Mouse (Mus musculus) T-helper 1 cell (primary cell): Measurements from ENCODE around the gene Gadd45gip1.

ENCODE experiments used
- in situ Hi-C: fragments of 300-600 bp; cut with MboI, MseI; formaldehyde crosslinking; loops from one replicate; pipeline ENCODE4 v1.15.1; 2025; ENCODE audit warnings: high pct_unique_total_duplicates

Gene Gadd45gip1

GRCm38 (mm10) chr8:84831490-84831889, at the start of gene Gadd45gip1:
Gadd45gip1 (plus strand) TSS chr8:84831522.
- in situ Hi-C loops, result no loop called here

- in situ Hi-C loops, result no loop called here
These were observed 49.4 kb upstream of the Gadd45gip1 start for GRCm38 (mm10) chr8:84781686-84782505.

- in situ Hi-C loops, result no loop called here
These were observed 48.6 kb upstream of the Gadd45gip1 start for GRCm38 (mm10) chr8:84782680-84783079.

- in situ Hi-C loops, result no loop called here
These were observed 48.0 kb upstream of the Gadd45gip1 start for GRCm38 (mm10) chr8:84783198-84783918.

GRCm38 (mm10) chr8:84783919-84784581, 47.3 kb upstream of the Gadd45gip1 start:
- in situ Hi-C loops, result no loop called here

GRCm38 (mm10) chr8:84784681-84785505, 46.4 kb upstream of the Gadd45gip1 start:
- in situ Hi-C loops, result no loop called here

GRCm38 (mm10) chr8:84785506-84785755, 45.9 kb upstream of the Gadd45gip1 start:
- in situ Hi-C loops, result no loop called here

GRCm38 (mm10) chr8:84785756-84786677, 45.3 kb upstream of the Gadd45gip1 start:
- in situ Hi-C loops, result no loop called here

GRCm38 (mm10) chr8:84786801-84787467, 44.4 kb upstream of the Gadd45gip1 start:
- in situ Hi-C loops, result no loop called here

- in situ Hi-C loops, result no loop called here
These were observed 43.6 kb upstream of the Gadd45gip1 start for GRCm38 (mm10) chr8:84787523-84788302.

- in situ Hi-C loops, result no loop called here
These were observed 42.4 kb upstream of the Gadd45gip1 start for GRCm38 (mm10) chr8:84788896-84789295.

- in situ Hi-C loops, result no loop called here
These were observed 42.0 kb upstream of the Gadd45gip1 start for GRCm38 (mm10) chr8:84789345-84789744.

- in situ Hi-C loops, result no loop called here
These were observed 41.4 kb upstream of the Gadd45gip1 start for GRCm38 (mm10) chr8:84789855-84790486.

GRCm38 (mm10) chr8:84790537-84790936, 40.8 kb upstream of the Gadd45gip1 start:
- in situ Hi-C loops, result no loop called here

GRCm38 (mm10) chr8:84792429-84792947, 38.8 kb upstream of the Gadd45gip1 start:
- in situ Hi-C loops, result no loop called here

GRCm38 (mm10) chr8:84793134-84793533, 38.2 kb upstream of the Gadd45gip1 start:
- in situ Hi-C loops, result no loop called here

GRCm38 (mm10) chr8:84793791-84794485, 37.4 kb upstream of the Gadd45gip1 start:
- in situ Hi-C loops, result no loop called here

GRCm38 (mm10) chr8:84794486-84794885, 36.8 kb upstream of the Gadd45gip1 start:
- in situ Hi-C loops, result no loop called here
